Mouse (Mus musculus) lung, postnatal 4 days (tissue): Measurements from ENCODE around the gene Zcchc10.
"Not testable (repeated sequence)": the region's sequence is repeated elsewhere in the genome, so short reads cannot be mapped to it uniquely, and the experiment has no call there.

ENCODE experiments used
- DNase-seq, 2 experiments: peaks; one replicate each; pipeline ENCODE4 v3.0.0; 2021

The Zcchc10 gene

GRCm38 (mm10) chr11:53324512-53324968, at the start of gene Zcchc10:
Gene Zcchc10 (plus strand): TSS chr11:53324679.
- DNase-seq, result peak; percentile 90 to 92

- DNase-seq, result no peak
These were observed 49.1 kb upstream of the Zcchc10 start for GRCm38 (mm10) chr11:53275358-53275757.

GRCm38 (mm10) chr11:53278411-53278810, 46.1 kb upstream of the Zcchc10 start:
- DNase-seq, result no peak

- no peak for DNase-seq
These were observed 38.6 kb upstream of the Zcchc10 start for GRCm38 (mm10) chr11:53285885-53286284.

GRCm38 (mm10) chr11:53290187-53290586, 34.3 kb upstream of the Zcchc10 start:
- DNase-seq, result not testable (repeated sequence)

- DNase-seq, result no peak
These were observed 33.6 kb upstream of the Zcchc10 start for GRCm38 (mm10) chr11:53290871-53291270.

GRCm38 (mm10) chr11:53294441-53294840, 30.0 kb upstream of the Zcchc10 start:
- DNase-seq, result no peak

GRCm38 (mm10) chr11:53296880-53297279, 27.6 kb upstream of the Zcchc10 start:
- DNase-seq, result no peak

GRCm38 (mm10) chr11:53297947-53298860, 26.3 kb upstream of the Zcchc10 start:
- no peak for DNase-seq

- peak; percentile 73 to 74 for DNase-seq
These were observed 24.7 kb upstream of the Zcchc10 start for GRCm38 (mm10) chr11:53299551-53300329.

GRCm38 (mm10) chr11:53300330-53301166, 23.9 kb upstream of the Zcchc10 start, which contains the start of gene Hspa4:
Gene Hspa4 (minus strand): TSS chr11:53300457.
- DNase-seq, result peak; percentile 98 to 99

- no peak for DNase-seq
These were observed 23.3 kb upstream of the Zcchc10 start for GRCm38 (mm10) chr11:53301167-53301515.

GRCm38 (mm10) chr11:53304044-53304840, 20.2 kb upstream of the Zcchc10 start:
- no peak for DNase-seq

- peak in 1 of 2 experiments; percentile 45 for DNase-seq
These were observed 17.5 kb upstream of the Zcchc10 start for GRCm38 (mm10) chr11:53306965-53307364.

GRCm38 (mm10) chr11:53307558-53308065, 16.9 kb upstream of the Zcchc10 start:
- DNase-seq, result peak; percentile 48 to 64

GRCm38 (mm10) chr11:53308251-53308864, 16.1 kb upstream of the Zcchc10 start:
- peak; percentile 35 to 73 for DNase-seq

GRCm38 (mm10) chr11:53308884-53309310, 15.6 kb upstream of the Zcchc10 start:
- DNase-seq, result peak; percentile 56 to 73

GRCm38 (mm10) chr11:53311385-53311784, 13.1 kb upstream of the Zcchc10 start:
- DNase-seq, result no peak

- DNase-seq, result not testable (repeated sequence)
These were observed 11.7 kb upstream of the Zcchc10 start for GRCm38 (mm10) chr11:53312823-53313222.

GRCm38 (mm10) chr11:53314770-53315173, 9.7 kb upstream of the Zcchc10 start:
- peak; percentile 53 to 81 for DNase-seq

GRCm38 (mm10) chr11:53316996-53317395, 7.5 kb upstream of the Zcchc10 start:
- DNase-seq, result no peak
